11 mouse cellular contexts compared by ENCODE assay signal in genomic region chr6:115915601-115916445, GRCm38 (mm10). TPM values are rescaled to one million over a fixed set of nuclear protein-coding genes. Genes with fewer than 3 reads are reported as not detected.
DNase-seq lines count a peak whose midpoint lies in the region; ATAC-seq lines count a peak whose summit lies in the region.
"Had no signal": no experiment of that assay in that cellular context is flagged by ENCODE, and none has a peak within 500 bp of the region (broad histone marks: within the 10 kb centered on the region; RNA-seq: fewer than 3 reads in every experiment).

No protein-coding gene starts in this region.

- 76% methylated on average over 17 of the region's 17 CpGs for WGBS in hindbrain, embryonic 13.5 days
- WGBS in hindbrain, embryonic 12.5 days = 83% methylated on average over 17 of the region's 17 CpGs
- WGBS in embryonic facial prominence, embryonic 13.5 days = 71% methylated on average over 17 of the region's 17 CpGs

- peak overlapping the region; percentile 40 for H3K27ac ChIP-seq in hindbrain, embryonic 13.5 days
- no peak overlapping the region for H3K27ac ChIP-seq in hindbrain, embryonic 12.5 days
- H3K27ac ChIP-seq in embryonic facial prominence, embryonic 13.5 days = peak overlapping the region; percentile 12; the same call in 1 of the 2 replicates
- H3K27ac ChIP-seq: lung, embryonic 15.5 days had no signal

- DNase-seq in cerebellum, adult 11 months = peak; percentile 56
- peak; percentile 55 to 72 for DNase-seq in left cerebral cortex, adult 18-20 months (ENCODE audit: low spot score in 2 of 2)
- DNase-seq in embryo, embryonic 9.5 days (ENCODE audit: extremely low spot score) = no peak
- DNase-seq in urinary bladder, adult 18-20 months (ENCODE audit: low spot score in 2 of 2) = no peak

- no peak overlapping the region for H3K4me2 ChIP-seq in hindbrain, embryonic 13.5 days
- H3K4me2 ChIP-seq in hindbrain, embryonic 12.5 days (replicated peaks) = no peak overlapping the region
- H3K4me2 ChIP-seq in embryonic facial prominence, embryonic 13.5 days = no peak overlapping the region
- H3K4me2 ChIP-seq: lung, embryonic 15.5 days had no signal

- H3K9ac ChIP-seq in hindbrain, embryonic 13.5 days = no peak overlapping the region
- H3K9ac ChIP-seq in hindbrain, embryonic 12.5 days = no peak overlapping the region
- H3K9ac ChIP-seq in embryonic facial prominence, embryonic 13.5 days = 0 out of 2 replicates have a peak overlapping the region, but pooled peaks have one; percentile 40
- H3K9ac ChIP-seq: lung, embryonic 15.5 days had no signal

- H3K4me3 ChIP-seq in hindbrain, embryonic 13.5 days = no peak overlapping the region
- no peak overlapping the region for H3K4me3 ChIP-seq in hindbrain, embryonic 12.5 days
- H3K4me3 ChIP-seq in embryonic facial prominence, embryonic 13.5 days = no peak overlapping the region
- H3K4me3 ChIP-seq: lung, embryonic 15.5 days had no signal

- H3K9me3 ChIP-seq in hindbrain, embryonic 13.5 days = no peaks in the 10 kb centered on the region
- no peaks in the 10 kb centered on the region for H3K9me3 ChIP-seq in hindbrain, embryonic 12.5 days (replicated peaks)
- H3K9me3 ChIP-seq in embryonic facial prominence, embryonic 13.5 days = no peaks in the 10 kb centered on the region
- H3K9me3 ChIP-seq: lung, embryonic 15.5 days had no signal

- no peak for ATAC-seq in hindbrain, embryonic 13.5 days (ENCODE audit: low FRiP score)
- no peak for ATAC-seq in hindbrain, embryonic 12.5 days (ENCODE audit: low FRiP score)
- no peak for ATAC-seq in embryonic facial prominence, embryonic 13.5 days (ENCODE audit: insufficient number of reproducible peaks, insufficient read depth, low FRiP score, low TSS enrichment, low read depth)
- ATAC-seq in CD4-positive, CD25-positive, alpha-beta regulatory T cell, adult 4 months = no peak

- no peaks in the 10 kb centered on the region for H3K27me3 ChIP-seq in hindbrain, embryonic 13.5 days
- H3K27me3 ChIP-seq in hindbrain, embryonic 12.5 days = no peaks in the 10 kb centered on the region
- no peaks in the 10 kb centered on the region for H3K27me3 ChIP-seq in embryonic facial prominence, embryonic 13.5 days
- H3K27me3 ChIP-seq: lung, embryonic 15.5 days had no signal

- peaks cover 23% of the 10 kb centered on the region for H3K4me1 ChIP-seq in hindbrain, embryonic 13.5 days (replicated peaks)
- 0 out of 2 replicates have a peak, but pooled peaks cover 9% of the 10 kb centered on the region for H3K4me1 ChIP-seq in hindbrain, embryonic 12.5 days
- 0 out of 2 replicates have a peak, but pooled peaks cover 13% of the 10 kb centered on the region for H3K4me1 ChIP-seq in embryonic facial prominence, embryonic 13.5 days

- peaks cover 18% of the 10 kb centered on the region for H3K36me3 ChIP-seq in hindbrain, embryonic 13.5 days
- peaks cover 31% of the 10 kb centered on the region; the same call in 1 of the 2 replicates for H3K36me3 ChIP-seq in hindbrain, embryonic 12.5 days
- H3K36me3 ChIP-seq in embryonic facial prominence, embryonic 13.5 days = peaks cover 25% of the 10 kb centered on the region
- H3K36me3 ChIP-seq: lung, embryonic 15.5 days had no signal

RNA-seq across cellular contexts. Expression of gene Rho, which starts 15.7 kb away (rescaled TPM):
- 0.21 and 0.58 TPM in 2 replicates for polyA plus RNA-seq in hindbrain, embryonic 13.5 days (2015; fragmentation: Nextera tagmentation; extraction: Ambion mirVana)
- 0.16 and 0.19 TPM in 2 replicates for polyA plus RNA-seq in hindbrain, embryonic 12.5 days (2016; fragmentation: Nextera tagmentation; extraction: Ambion mirVana)
- polyA plus RNA-seq in embryonic facial prominence, embryonic 13.5 days (2015; fragmentation: Nextera tagmentation; extraction: Ambion mirVana) = 0.14 and 0.43 TPM in 2 replicates
- total RNA-seq in left cerebral cortex, adult 18-20 months (2021) = under 1 TPM; 0.63 to 0.70 TPM
- not detected for polyA plus RNA-seq in CD4-positive, CD25-positive, alpha-beta regulatory T cell, adult 4 months (2017; shearing (Covaris generic))

RNA-seq across cellular contexts. Expression of gene H1foo, which starts 28.9 kb away (rescaled TPM):
- polyA plus RNA-seq in hindbrain, embryonic 13.5 days (2015; fragmentation: Nextera tagmentation; extraction: Ambion mirVana) = not detected in 2 replicates
- not detected in 2 replicates for polyA plus RNA-seq in hindbrain, embryonic 12.5 days (2016; fragmentation: Nextera tagmentation; extraction: Ambion mirVana)
- polyA plus RNA-seq in embryonic facial prominence, embryonic 13.5 days (2015; fragmentation: Nextera tagmentation; extraction: Ambion mirVana) = not detected in 2 replicates
- total RNA-seq in left cerebral cortex, adult 18-20 months (2021) = not detected
- polyA plus RNA-seq in CD4-positive, CD25-positive, alpha-beta regulatory T cell, adult 4 months (2017; shearing (Covaris generic)) = not detected
- total RNA-seq: hematopoietic stem cell, adult 5-6 weeks had no signal
- polyA plus RNA-seq: lung, embryonic 15.5 days; small intestine, adult 2 months had no signal

Comparison
In these comparisons a context has a peak if more than half of its experiments do, and no peak if none do; other contexts are left out.
1. DNase-seq: peak in cerebellum, adult 11 months (single experiment) and left cerebral cortex, adult 18-20 months (2 of 2); none in embryo, embryonic 9.5 days (single experiment) and urinary bladder, adult 18-20 months (0 of 2).